Mouse (Mus musculus): ENCODE data around the gene Odf3l1.

The Odf3l1 gene

GRCm38 (mm10) chr9:56844644-56845043 is 19.8 kb downstream of the Odf3l1 start:
- no peak for DNase-seq (ENCODE audit: low spot score)

- DNase-seq (ENCODE audit: low spot score): peak; percentile 89
Observed at GRCm38 (mm10) chr9:56843679-56844188, 20.7 kb downstream of the Odf3l1 start.

- peak; percentile 56 for DNase-seq (ENCODE audit: low spot score)
Observed at GRCm38 (mm10) chr9:56842303-56842719, 22.2 kb downstream of the Odf3l1 start.

GRCm38 (mm10) chr9:56841864-56842263 is 22.6 kb downstream of the Odf3l1 start:
- no peak for DNase-seq (ENCODE audit: low spot score)

GRCm38 (mm10) chr9:56840721-56841120 is 23.8 kb downstream of the Odf3l1 start:
- DNase-seq (ENCODE audit: low spot score): no peak

GRCm38 (mm10) chr9:56835152-56835551 is 29.3 kb downstream of the Odf3l1 start:
- DNase-seq (ENCODE audit: low spot score): no peak

- DNase-seq (ENCODE audit: low spot score): no peak
Observed at GRCm38 (mm10) chr9:56832900-56833299, 31.6 kb downstream of the Odf3l1 start.

- no peak for DNase-seq (ENCODE audit: low spot score)
Observed at GRCm38 (mm10) chr9:56831904-56832303, 32.6 kb downstream of the Odf3l1 start.

- no peak for DNase-seq (ENCODE audit: low spot score)
Observed at GRCm38 (mm10) chr9:56830162-56830561, 34.3 kb downstream of the Odf3l1 start.

- DNase-seq (ENCODE audit: low spot score): no peak
Observed at GRCm38 (mm10) chr9:56828841-56829240, 35.6 kb downstream of the Odf3l1 start.

- peak; percentile 25 for DNase-seq (ENCODE audit: low spot score)
Observed at GRCm38 (mm10) chr9:56828146-56828545, 36.3 kb downstream of the Odf3l1 start.

GRCm38 (mm10) chr9:56825476-56826213 is 38.8 kb downstream of the Odf3l1 start:
- DNase-seq (ENCODE audit: low spot score): peak; percentile 63

GRCm38 (mm10) chr9:56824900-56825299 is 39.6 kb downstream of the Odf3l1 start:
- DNase-seq (ENCODE audit: low spot score): peak; percentile 55

GRCm38 (mm10) chr9:56810916-56811315 is 53.6 kb downstream of the Odf3l1 start:
- no peak for DNase-seq (ENCODE audit: low spot score)

- DNase-seq (ENCODE audit: low spot score): no peak
Observed at GRCm38 (mm10) chr9:56807990-56808389, 56.5 kb downstream of the Odf3l1 start.

GRCm38 (mm10) chr9:56803146-56803545 is 61.3 kb downstream of the Odf3l1 start:
- no peak for DNase-seq (ENCODE audit: low spot score)
